Mouse (Mus musculus) gastrocnemius, postnatal 10 days (tissue): ENCODE results near the gene Tmem92. TPM values are rescaled to one million over a fixed set of nuclear protein-coding genes. Genes with fewer than 3 reads are reported as not detected.
"Not testable (repeated sequence)": the region's sequence is repeated elsewhere in the genome, so short reads cannot be mapped to it uniquely, and the experiment has no call there.

Experiments used
- DNase-seq: peaks from one replicate; pipeline ENCODE4 v3.0.0; 2021; ENCODE audit warnings: mixed read lengths
- long read RNA-seq, 2 experiments: library from polyadenylated mRNA; stranded (forward); transcript quantifications; one replicate each; pipeline ENCODE4 v2.0.0; 2021
- total RNA-seq, 2 experiments: library from RNA; stranded (reverse); gene quantifications; 2 replicates each; pipeline ENCODE4 v1.2.3; 2021

Gene Tmem92
- not detected for total RNA-seq
- long read RNA-seq, experiment 1: 0 reads
- long read RNA-seq, experiment 2: 0 reads

DNA sequence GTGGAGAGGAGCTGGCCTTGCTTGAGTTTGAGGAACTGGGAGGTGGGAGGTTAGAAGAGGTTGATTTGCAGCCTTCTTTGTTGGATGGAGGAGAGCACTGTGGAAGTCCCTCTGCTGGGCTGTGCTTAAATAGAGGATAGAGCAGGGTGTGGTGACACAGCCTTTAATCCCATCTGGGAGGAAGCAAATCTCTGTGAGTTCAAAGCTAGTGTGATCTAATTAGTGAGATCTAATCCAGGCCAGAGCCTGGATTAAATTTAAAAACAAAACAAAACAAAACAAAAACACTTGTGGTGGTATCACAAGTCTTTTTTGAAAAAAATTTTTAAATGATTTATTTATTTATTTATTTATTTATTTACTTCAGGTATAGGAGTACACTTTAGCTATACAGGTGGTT is at the start of gene Tmem92:
Tmem92 (minus strand) TSS at position 101 of the 400 bp plus-strand sequence.
- DNase-seq: no peak

GRCm38 (mm10) chr11:94828966-94829365 is 46.5 kb upstream of the Tmem92 start:
- DNase-seq: no peak

DNA sequence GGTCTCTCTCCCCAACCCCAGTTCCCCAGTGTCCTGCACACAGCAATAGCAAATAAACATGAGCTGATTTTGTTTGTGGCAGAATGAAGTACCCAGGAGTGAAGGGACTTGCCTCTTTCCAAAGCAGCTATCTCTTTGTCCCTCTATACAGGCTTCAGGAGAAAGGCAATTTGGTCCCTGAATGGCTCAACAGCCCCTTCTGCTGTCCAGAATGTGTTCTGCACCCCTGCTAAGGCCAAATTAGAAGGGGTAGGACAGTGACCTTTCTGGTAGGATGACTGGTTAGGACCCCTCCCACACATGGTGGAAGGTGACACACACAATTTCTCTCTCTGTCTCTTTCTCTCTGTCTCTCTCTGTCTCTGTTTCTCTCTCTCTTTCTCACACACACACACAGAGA is 36.9 kb upstream of the Tmem92 start:
- not testable (repeated sequence) for DNase-seq

DNA sequence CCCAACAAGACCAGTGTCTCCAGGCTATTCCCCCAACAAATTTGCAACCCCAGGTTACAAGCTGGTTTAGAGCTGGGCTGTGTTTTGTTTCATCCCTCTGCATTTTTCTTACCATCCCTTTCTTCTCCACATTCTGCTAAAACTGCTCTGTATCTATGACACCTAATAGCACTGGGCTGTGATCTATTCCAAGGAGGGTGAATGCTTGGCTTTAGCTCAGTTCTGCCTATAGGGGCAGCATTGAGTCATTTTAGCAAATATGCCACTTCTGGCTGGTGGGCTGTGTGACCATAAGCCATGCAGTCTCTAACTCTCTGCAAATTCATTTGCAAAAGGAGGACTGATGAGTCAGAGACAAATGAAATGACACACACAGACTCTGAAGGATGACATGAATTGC is 36.4 kb upstream of the Tmem92 start:
- not testable (repeated sequence) for DNase-seq

DNA sequence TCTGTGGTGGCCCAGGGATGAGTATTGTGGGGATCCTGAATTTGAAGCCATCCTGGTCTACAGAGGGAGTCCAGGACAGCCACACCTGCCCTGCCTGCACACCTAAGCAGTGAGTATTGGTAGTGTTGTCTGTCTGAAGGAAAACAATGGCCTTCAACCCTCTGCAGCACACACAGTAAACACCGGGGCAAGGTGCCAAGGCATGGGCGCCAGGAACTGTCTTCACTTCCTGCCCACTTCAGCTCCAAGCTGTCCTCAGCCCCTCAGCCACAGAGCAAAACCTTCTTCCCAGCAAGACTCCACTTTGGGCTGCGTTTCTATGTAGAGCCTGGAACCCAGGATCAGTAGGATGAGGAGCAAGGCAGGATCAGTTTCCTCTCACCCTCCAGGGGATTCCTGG is 29.0 kb upstream of the Tmem92 start:
- peak; percentile 13 for DNase-seq

GRCm38 (mm10) chr11:94791700-94792099 is 9.2 kb upstream of the Tmem92 start:
- DNase-seq: no peak

DNA sequence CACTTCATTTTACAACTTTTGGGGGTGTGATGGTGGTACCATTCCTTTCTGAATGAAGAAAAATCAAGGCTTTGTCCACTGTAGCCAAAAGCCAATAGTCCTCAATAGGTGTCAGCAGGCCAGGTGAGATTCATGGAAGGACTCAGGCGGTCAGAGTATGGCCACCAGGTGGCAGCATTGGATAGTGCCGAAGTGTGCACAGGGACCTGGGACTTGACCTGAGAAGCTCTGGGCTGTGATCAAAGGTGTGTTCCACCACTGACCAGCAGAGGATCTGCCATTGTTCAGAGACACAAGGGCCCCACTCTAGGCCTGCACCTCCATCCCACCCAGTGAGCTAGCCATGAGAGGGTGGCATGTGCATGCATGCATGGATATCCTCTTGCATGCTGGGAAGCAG is 2.7 kb upstream of the Tmem92 start:
- peak; percentile 64 for DNase-seq

DNA sequence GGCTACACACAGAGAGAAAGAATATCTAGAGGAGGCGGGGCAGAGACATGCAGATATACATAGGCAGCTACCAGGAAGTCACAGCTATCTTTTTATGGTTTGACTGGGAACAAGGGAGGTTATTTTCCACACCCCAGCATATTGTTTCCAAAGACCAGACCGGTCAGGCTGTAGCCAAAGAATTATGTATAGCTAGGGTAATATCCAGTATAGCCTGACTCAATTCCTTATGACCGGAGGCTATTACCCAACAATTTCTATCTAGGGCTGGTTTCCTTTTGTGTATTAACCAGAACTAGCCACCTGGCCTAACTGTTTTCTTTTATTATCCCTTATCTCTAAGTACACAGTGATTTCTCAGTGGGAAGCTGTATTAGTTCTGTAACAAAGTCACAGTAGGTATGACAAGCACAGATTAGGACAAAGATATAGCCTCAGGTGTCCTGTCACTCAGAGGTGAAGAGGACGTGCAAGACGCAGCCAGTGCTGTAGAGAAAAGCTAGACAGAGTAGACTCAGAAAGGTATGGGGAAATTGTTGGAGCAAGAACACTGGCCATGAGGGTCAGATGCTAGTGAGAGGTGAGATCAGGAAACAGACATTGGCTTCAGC is 7.5 kb downstream of the Tmem92 start:
- no peak for DNase-seq

GRCm38 (mm10) chr11:94773851-94774250 is 8.7 kb downstream of the Tmem92 start:
- DNase-seq: no peak

DNA sequence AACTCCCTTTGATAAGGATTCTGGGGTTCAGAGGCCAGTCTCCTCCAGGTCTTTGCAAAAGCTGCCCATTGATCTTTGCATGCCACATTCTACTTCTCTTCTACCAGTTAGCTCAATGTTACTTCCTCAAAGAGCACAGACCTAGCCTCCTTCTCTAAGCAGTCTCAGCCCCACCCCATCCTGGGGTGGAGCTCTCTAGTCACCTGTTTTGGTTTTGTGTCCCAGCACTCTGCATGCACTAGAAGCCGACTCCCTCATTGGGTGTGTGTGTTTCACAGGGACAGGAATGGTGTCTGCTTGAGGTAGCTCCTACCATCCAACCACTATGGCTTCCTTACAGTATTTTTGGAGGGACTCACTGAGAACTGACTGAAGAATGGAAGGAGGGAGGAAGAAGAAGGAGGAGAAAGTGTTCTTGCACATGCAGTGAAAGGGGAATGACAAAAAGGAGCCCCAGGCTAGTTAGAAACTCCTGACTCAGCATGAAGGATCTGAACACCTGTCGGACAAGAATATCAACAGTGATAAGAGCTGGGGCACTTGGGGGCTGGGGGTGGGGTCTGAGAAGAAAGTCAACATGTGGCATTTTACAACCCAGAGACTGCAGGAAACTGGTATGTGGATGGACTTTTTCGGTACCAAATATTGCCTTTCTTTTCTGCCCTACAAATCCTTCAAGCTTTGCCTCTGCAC is 10.0 kb downstream of the Tmem92 start:
- no peak for DNase-seq

DNA sequence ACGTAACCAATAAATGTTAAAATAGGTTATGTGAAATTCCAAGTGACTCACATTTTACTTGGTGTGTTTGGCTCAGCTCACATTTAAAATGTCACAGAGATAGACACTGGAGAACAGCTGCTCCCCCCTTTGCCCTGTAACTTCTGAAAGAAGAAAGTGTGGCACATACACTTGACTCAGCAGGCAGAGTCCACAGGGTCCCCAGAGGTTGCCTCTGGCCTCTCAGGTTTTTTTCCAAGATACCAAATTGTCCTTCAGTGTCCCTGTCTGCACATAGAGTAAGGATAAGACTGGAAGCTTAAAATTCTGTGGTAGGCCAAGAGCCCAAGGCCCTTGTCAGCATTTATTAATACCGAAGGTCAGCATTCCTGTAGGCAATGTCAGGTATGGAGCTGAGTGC is 15.3 kb downstream of the Tmem92 start:
- no peak for DNase-seq

GRCm38 (mm10) chr11:94762775-94763174 is 19.7 kb downstream of the Tmem92 start:
- no peak for DNase-seq

GRCm38 (mm10) chr11:94762281-94762680 is 20.2 kb downstream of the Tmem92 start:
- no peak for DNase-seq

GRCm38 (mm10) chr11:94760799-94761198 is 21.7 kb downstream of the Tmem92 start:
- no peak for DNase-seq

- no peak for DNase-seq
Observed at GRCm38 (mm10) chr11:94760364-94760763, 22.1 kb downstream of the Tmem92 start.

- DNase-seq: no peak
Observed at GRCm38 (mm10) chr11:94759916-94760315, 22.6 kb downstream of the Tmem92 start.

DNA sequence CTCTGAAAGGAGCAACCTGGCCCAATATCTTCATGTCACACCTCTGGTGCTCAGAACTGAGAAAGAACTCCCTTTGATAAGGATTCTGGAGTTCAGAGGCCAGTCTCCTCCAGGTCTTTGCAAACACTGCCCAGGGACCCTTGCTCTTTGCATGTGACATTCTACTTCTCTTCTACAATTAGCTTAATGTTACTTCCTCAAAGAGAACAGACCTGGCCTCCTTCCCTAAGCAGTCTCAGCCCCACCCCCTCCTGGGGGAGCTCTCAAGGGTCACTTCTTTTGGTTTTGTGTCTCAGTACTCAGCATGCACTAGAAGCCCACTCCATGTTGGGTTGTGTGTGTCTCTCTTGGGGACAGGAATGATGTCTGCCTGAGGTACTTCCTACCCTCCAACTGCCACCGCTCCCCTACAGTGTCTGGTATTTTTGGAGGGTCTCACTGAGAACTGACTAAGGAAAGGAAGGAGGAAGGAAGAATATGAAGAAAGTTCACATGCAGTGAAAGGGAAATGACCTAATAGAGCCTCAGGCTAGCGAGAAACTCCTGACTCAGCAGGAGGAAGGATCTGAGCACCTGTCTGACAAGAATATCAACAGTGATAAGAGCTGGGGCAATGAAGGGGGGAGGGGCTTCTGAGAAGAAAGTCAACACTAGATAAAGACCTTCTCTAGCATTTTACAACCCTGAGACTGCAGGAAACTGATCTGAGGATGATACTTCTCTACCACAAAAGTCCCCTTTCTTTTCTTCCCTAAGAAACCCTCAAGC is 29.4 kb downstream of the Tmem92 start:
- DNase-seq: no peak

- no peak for DNase-seq
Observed at GRCm38 (mm10) chr11:94741732-94742272, 40.7 kb downstream of the Tmem92 start, which contains the start of gene Cdc34b. TSS of gene Cdc34b (plus strand) at chr11:94741782.

- no peak for DNase-seq
Observed at GRCm38 (mm10) chr11:94735746-94736145, 46.8 kb downstream of the Tmem92 start.

DNA sequence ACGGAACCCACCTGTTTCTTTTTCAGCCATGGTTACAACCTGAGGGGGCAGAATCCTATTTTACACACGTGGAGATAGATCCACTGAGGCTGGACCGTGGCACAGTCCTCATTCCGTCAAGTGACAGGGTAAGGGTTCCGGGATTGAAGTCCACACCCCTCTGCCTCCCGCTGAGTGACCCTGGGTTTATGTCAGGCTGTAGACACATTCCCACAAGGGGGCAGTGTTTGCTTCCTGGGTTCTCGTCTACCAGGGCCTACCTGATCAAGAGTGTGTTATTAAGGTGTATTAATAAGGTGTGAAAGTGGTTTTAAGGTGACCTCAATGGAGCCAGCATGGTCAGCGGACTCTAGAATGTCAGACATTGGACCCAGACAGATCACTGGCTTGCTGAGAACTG is 49.7 kb downstream of the Tmem92 start:
- DNase-seq: no peak

DNA sequence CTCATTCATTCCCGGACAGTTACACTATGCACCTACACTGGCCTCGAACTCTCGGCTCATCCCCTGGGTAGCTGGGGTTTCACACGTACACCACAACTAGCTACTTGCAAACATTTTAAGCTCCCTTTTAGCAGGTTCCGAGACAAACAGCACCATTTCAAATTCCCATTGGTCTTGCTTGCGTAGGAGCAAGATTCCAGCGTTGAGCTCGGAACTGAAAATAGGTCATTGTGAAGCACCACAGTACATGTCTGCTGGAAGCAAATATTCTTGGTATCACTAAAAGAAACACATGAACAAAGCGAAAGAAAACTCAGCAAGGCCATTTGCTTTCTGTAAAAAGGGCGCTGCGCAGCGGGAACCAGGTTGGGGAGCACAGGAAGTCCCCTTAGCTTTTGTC is 51.3 kb downstream of the Tmem92 start:
- DNase-seq: no peak

GRCm38 (mm10) chr11:94730261-94730660 is 52.2 kb downstream of the Tmem92 start:
- peak; percentile 72 for DNase-seq

- DNase-seq: no peak
Observed at GRCm38 (mm10) chr11:94729565-94729964, 52.9 kb downstream of the Tmem92 start.
